Mouse (Mus musculus) G1E (cell line): Measurements from ENCODE around the gene Zfp940. TPM values are rescaled to one million over a fixed set of nuclear protein-coding genes. Genes with fewer than 3 reads are reported as not detected.
A peak's percentile ranks its signal among the peaks of the same experiment; 100 is the strongest.
"Not testable (repeated sequence)": the region's sequence is repeated elsewhere in the genome, so short reads cannot be mapped to it uniquely, and the experiment has no call there.

ENCODE experiments used
- ATAC-seq: 2 replicates; pipeline ENCODE4 v1.8.0; 2016; ENCODE audit warnings: mild to moderate bottlenecking; ENCODE audit not compliant: insufficient number of reproducible peaks, poor library complexity, low FRiP score, severe bottlenecking; ENCODE audit errors: extremely low read depth
- DNase-seq: peaks from one replicate; pipeline ENCODE4 v3.0.0; 2012; ENCODE audit warnings: low spot score
- H3K27me3 ChIP-seq: 2 replicates; pipeline ENCODE4 v1.6.1; 2012; ENCODE audit warnings: mild to moderate bottlenecking, low read length, inconsistent platforms; ENCODE audit not compliant: insufficient read depth
- H3K36me3 ChIP-seq: replicated peaks from 2 replicates; pipeline ENCODE3; 2012; ENCODE audit warnings: mild to moderate bottlenecking, inconsistent platforms
- H3K4me1 ChIP-seq: 2 replicates; pipeline ENCODE4 v1.6.1; 2012; ENCODE audit warnings: low read depth, low read length, inconsistent platforms, mixed read lengths; ENCODE audit not compliant: insufficient read depth
- H3K4me3 ChIP-seq: 2 replicates; pipeline ENCODE4 v1.5.1; 2012; ENCODE audit warnings: low read depth, mild to moderate bottlenecking, inconsistent platforms, low read length, moderate library complexity, mixed read lengths
- H3K9me3 ChIP-seq: replicated peaks from 2 replicates; pipeline ENCODE4 v1.6.1; 2012; ENCODE audit warnings: inconsistent platforms
- CTCF ChIP-seq: IDR thresholded peaks from 2 replicates; pipeline ENCODE4 v1.5.1; 2012; ENCODE audit warnings: low read depth, low read length, inconsistent platforms, mixed read lengths
- GATA1 ChIP-seq: IDR thresholded peaks from 2 replicates; pipeline ENCODE4 v1.6.1; 2012; ENCODE audit warnings: borderline replicate concordance, low read length, inconsistent platforms, mixed read lengths
- GATA2 ChIP-seq: IDR thresholded peaks from 2 replicates; pipeline ENCODE4 v1.6.1; 2012; ENCODE audit warnings: low read depth, low read length, inconsistent platforms, borderline replicate concordance
- POLR2AphosphoS5 ChIP-seq: IDR thresholded peaks from 2 replicates; pipeline ENCODE4 v1.6.1; 2012; ENCODE audit warnings: low read depth, low read length, inconsistent platforms; ENCODE audit not compliant: insufficient replicate concordance
- TAL1 ChIP-seq: conservative IDR thresholded peaks from 2 replicates; pipeline ENCODE4 v1.6.1; 2012; ENCODE audit warnings: low read depth, low read length, inconsistent platforms, mixed read lengths
- polyA plus RNA-seq: library from polyadenylated mRNA; stranded (reverse); fragments of >175 nt; gene quantifications from 2 replicates; pipeline ENCODE4 v1.2.3, GENCODE M21; 2012
- total RNA-seq, 2 experiments: library from RNA; stranded (forward) in 1 of 2; stranded (reverse) in 1 of 2; fragments of 200-1000 nt in 1 of 2; fragments of >200 nt in 1 of 2; fragmentation: Nextera tagmentation in 1 of 2; gene quantifications; 2 replicates each; pipeline ENCODE4 v1.2.3; 2014 to 2017

Gene Zfp940
- total RNA-seq (2014; fragmentation: Nextera tagmentation): 5.9 and 11.1 TPM in 2 replicates
- total RNA-seq (2017): 5.8 and 6.3 TPM in 2 replicates
- polyA plus RNA-seq: 0.30 and 0.50 TPM in 2 replicates

GRCm38 (mm10) chr7:29853219-29853842 lies at the start of gene Zfp940:
Zfp940 (minus strand) TSS chr7:29853669.
- TF ChIP-seq CTCF (no peak), GATA2 (no peak), TAL1 (no peak), POLR2AphosphoS5 (no peak), GATA1 (no peak)
- 0 out of 2 replicates have a peak, but pooled peaks cover 3% of the 10 kb centered on the region for H3K9me3 ChIP-seq
- peak; percentile 72 for DNase-seq
- H3K36me3 ChIP-seq: peaks cover 18% of the 10 kb centered on the region
- no peaks in the 10 kb centered on the region for H3K27me3 ChIP-seq
- peak; percentile 95 for ATAC-seq
- peak within 1 kb of the TSS; percentile 75 for H3K4me3 ChIP-seq
- peaks cover 15% of the 10 kb centered on the region for H3K4me1 ChIP-seq

GRCm38 (mm10) chr7:29898351-29898750 lies 44.9 kb upstream of the Zfp940 start:
- TF ChIP-seq GATA2: no peak
- no peak for TF ChIP-seq TAL1
- TF ChIP-seq CTCF: no peak
- TF ChIP-seq GATA1: no peak

GRCm38 (mm10) chr7:29892756-29893155 lies 39.3 kb upstream of the Zfp940 start:
- Histone ChIP-seq H3K36me3 (peaks cover 38% of the 10 kb centered on the region), H3K4me3 (no peak overlapping the region), H3K9me3 (peaks cover 38% of the 10 kb centered on the region), H3K27me3 (no peaks in the 10 kb centered on the region), H3K4me1 (no peaks in the 10 kb centered on the region)
- TF ChIP-seq CTCF (no peak), TAL1 (no peak), GATA1 (no peak)
- ATAC-seq: no peak
- no peak for DNase-seq

More at GRCm38 (mm10) chr7:29898351-29898750, 44.9 kb upstream of the Zfp940 start:
- ATAC-seq (no peak), DNase-seq (no peak)
- Histone ChIP-seq H3K4me1 (no peaks in the 10 kb centered on the region), H3K27me3 (no peaks in the 10 kb centered on the region), H3K9me3 (peaks cover 31% of the 10 kb centered on the region), H3K36me3 (peaks cover 76% of the 10 kb centered on the region), H3K4me3 (no peak overlapping the region)

- no peak for TF ChIP-seq CTCF
- TF ChIP-seq GATA2: no peak
- Histone ChIP-seq H3K27me3 (no peaks in the 10 kb centered on the region), H3K36me3 (peaks cover 23% of the 10 kb centered on the region), H3K4me1 (no peaks in the 10 kb centered on the region), H3K4me3 (no peak overlapping the region), H3K9me3 (peaks cover 47% of the 10 kb centered on the region)
- no peak for ATAC-seq
- no peak for DNase-seq
Observed at GRCm38 (mm10) chr7:29890501-29890900, 37.0 kb upstream of the Zfp940 start.

GRCm38 (mm10) chr7:29880916-29881315 lies 27.4 kb upstream of the Zfp940 start:
- DNase-seq: no peak
- Histone ChIP-seq H3K27me3 (no peaks in the 10 kb centered on the region), H3K4me3 (no peak overlapping the region), H3K4me1 (no peaks in the 10 kb centered on the region), H3K9me3 (peaks cover 32% of the 10 kb centered on the region), H3K36me3 (no peaks in the 10 kb centered on the region)
- TF ChIP-seq GATA2: no peak
- ATAC-seq: no peak

DNA sequence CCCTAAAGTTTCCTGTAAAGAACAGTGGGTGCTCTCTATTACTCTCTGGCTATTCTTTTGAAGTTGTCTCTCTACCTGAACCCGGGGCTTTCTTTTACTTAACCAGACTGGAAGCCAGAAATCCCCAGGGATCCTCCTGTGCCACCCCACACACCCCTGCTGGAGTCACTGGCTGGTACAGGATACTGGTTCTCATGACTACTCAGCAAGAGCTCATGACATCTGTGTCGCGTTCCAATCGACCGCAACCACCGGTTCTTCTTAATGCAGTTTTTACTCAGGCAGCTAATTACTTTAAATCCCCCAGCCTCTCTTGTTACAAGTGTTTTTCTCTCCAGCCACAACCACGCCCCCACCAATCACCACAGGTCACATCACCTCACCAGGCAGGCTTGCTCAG lies 26.6 kb upstream of the Zfp940 start:
- DNase-seq (no peak), ATAC-seq (no peak)
- TF ChIP-seq GATA2 (no peak), CTCF (no peak), TAL1 (no peak), POLR2AphosphoS5 (no peak), GATA1 (no peak)
- Histone ChIP-seq H3K27me3 (no peaks in the 10 kb centered on the region), H3K9me3 (peaks cover 33% of the 10 kb centered on the region), H3K4me1 (no peaks in the 10 kb centered on the region), H3K4me3 (no peak overlapping the region), H3K36me3 (peaks cover 5% of the 10 kb centered on the region)

DNA sequence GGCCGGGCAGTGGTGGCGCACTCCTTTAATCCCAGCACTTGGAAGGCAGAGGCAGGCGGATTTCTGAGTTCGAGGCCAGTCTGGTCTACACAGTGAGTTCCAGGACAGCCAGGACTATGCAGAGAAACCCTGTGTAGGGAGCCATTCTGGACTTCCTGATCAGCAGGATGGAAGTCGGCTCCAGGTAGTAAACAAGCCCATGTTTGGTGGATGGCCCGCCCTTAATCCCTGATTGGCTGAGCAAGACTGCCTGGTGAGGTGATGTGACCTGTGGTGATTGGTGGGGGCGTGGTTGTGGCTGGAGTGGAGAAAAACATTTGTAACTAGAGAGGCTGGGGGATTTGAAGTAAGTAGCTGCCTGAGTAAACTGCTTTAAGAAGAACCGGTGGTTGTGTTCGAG lies 24.1 kb upstream of the Zfp940 start:
- Histone ChIP-seq H3K36me3 (peaks cover 14% of the 10 kb centered on the region), H3K9me3 (peaks cover 30% of the 10 kb centered on the region)
- H3K27me3 ChIP-seq, H3K4me3 ChIP-seq, DNase-seq, H3K4me1 ChIP-seq, ATAC-seq: not testable (repeated sequence)
